Mouse (Mus musculus) lung, postnatal 0 days (tissue): ENCODE measurements around the gene Hexim1. TPM values are rescaled to one million over a fixed set of nuclear protein-coding genes. Genes with fewer than 3 reads are reported as not detected.

Experiments
- ATAC-seq: fragments of 200-750 bp; cut with Nextera tagmentation; 2 replicates; pipeline ENCODE4 v1.8.0; 2017; ENCODE audit warnings: moderate library complexity
- DNase-seq: peaks from one replicate; pipeline ENCODE4 v3.0.0-alpha.2; 2016; ENCODE audit warnings: low spot score
- H3K27ac ChIP-seq: fragments of 300-500 bp; sonication (generic); 2 replicates; pipeline ENCODE4 v1.5.1; 2014; ENCODE audit warnings: antibody characterized with exemption, mild to moderate bottlenecking, low read length, mixed read lengths
- H3K27me3 ChIP-seq: fragments of 300-500 bp; sonication (generic); replicated peaks from 2 replicates; pipeline ENCODE4 v1.6.1; 2014; ENCODE audit warnings: low read length, mixed read lengths; ENCODE audit not compliant: insufficient read depth
- H3K36me3 ChIP-seq: fragments of 300-500 bp; sonication (generic); 2 replicates; pipeline ENCODE4 v1.6.1; 2014; ENCODE audit warnings: low read length, mixed read lengths; ENCODE audit not compliant: insufficient read depth
- H3K4me1 ChIP-seq: fragments of 300-500 bp; sonication (generic); 2 replicates; pipeline ENCODE4 v1.6.1; 2014; ENCODE audit warnings: antibody characterized with exemption, low read depth, low read length, mixed read lengths; ENCODE audit not compliant: insufficient read depth
- H3K4me2 ChIP-seq: fragments of 300-500 bp; sonication (generic); replicated peaks from 2 replicates; pipeline ENCODE4 v1.6.1; 2014; ENCODE audit warnings: low read depth, mild to moderate bottlenecking, low read length, moderate library complexity, mixed read lengths
- H3K4me3 ChIP-seq: fragments of 300-500 bp; sonication (generic); 2 replicates; pipeline ENCODE4 v1.5.1; 2014; ENCODE audit warnings: low read depth, low read length
- H3K9ac ChIP-seq: fragments of 300-500 bp; sonication (generic); replicated peaks from 2 replicates; pipeline ENCODE4 v1.6.1; 2014; ENCODE audit warnings: low read depth, mild to moderate bottlenecking
- H3K9me3 ChIP-seq: fragments of 300-500 bp; sonication (generic); 2 replicates; pipeline ENCODE4 v1.6.1; 2016; ENCODE audit warnings: low read length, mixed read lengths
- CTCF ChIP-seq: IDR thresholded peaks from 2 replicates; pipeline ENCODE4 v1.5.1; 2016; ENCODE audit warnings: antibody characterized with exemption, mild to moderate bottlenecking
- EP300 ChIP-seq: IDR thresholded peaks from 2 replicates; pipeline ENCODE4 v1.6.1; 2016; ENCODE audit warnings: antibody characterized with exemption, mild to moderate bottlenecking, control low read depth
- WGBS: fragments of 180-500 bp; shearing (Covaris S2); extraction: QIAGEN DNeasy Blood & Tissue Kit; methylation state at CpG from one replicate; pipeline ENCODE4 v1.1.7; 2014; 5-methylcytosine and 5-hydroxymethylcytosine counted together
- polyA plus RNA-seq: library from polyadenylated mRNA; unstranded; fragments of >200 nt; fragmentation: Nextera tagmentation; extraction: Ambion mirVana; gene quantifications from 2 replicates; pipeline ENCODE4 v1.2.1, GENCODE M21; 2015

Gene Hexim1
- polyA plus RNA-seq, 1 experiment from 2014 or later, result 6.5 TPM

DNA sequence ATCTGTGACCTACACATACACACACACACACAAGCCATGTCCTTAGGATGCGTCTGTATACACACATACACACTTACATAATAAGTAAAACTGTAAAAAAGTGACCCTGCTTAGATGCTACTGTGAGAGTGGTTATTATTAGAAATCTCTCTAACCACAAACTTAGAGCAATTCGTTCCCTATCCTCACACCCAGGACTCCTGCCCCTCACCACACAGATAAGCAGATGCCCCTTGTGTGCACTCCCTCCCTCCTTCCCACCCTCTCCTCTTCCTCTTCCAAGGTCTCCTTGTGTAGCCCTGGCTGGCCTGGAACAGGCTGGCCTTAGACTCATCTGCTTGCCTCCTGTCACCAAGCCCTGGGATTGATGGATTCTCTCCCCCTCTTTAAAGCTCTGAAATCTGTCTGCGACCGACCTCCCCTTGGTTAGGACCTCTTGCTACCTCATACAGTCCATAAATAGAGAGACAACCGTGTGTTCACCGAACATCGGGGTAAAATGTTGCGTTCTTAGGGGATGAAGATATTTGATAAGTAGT is 20.1 kb downstream of the Hexim1 start:
- DNase-seq, result no peak
- ATAC-seq, result no peak

DNA sequence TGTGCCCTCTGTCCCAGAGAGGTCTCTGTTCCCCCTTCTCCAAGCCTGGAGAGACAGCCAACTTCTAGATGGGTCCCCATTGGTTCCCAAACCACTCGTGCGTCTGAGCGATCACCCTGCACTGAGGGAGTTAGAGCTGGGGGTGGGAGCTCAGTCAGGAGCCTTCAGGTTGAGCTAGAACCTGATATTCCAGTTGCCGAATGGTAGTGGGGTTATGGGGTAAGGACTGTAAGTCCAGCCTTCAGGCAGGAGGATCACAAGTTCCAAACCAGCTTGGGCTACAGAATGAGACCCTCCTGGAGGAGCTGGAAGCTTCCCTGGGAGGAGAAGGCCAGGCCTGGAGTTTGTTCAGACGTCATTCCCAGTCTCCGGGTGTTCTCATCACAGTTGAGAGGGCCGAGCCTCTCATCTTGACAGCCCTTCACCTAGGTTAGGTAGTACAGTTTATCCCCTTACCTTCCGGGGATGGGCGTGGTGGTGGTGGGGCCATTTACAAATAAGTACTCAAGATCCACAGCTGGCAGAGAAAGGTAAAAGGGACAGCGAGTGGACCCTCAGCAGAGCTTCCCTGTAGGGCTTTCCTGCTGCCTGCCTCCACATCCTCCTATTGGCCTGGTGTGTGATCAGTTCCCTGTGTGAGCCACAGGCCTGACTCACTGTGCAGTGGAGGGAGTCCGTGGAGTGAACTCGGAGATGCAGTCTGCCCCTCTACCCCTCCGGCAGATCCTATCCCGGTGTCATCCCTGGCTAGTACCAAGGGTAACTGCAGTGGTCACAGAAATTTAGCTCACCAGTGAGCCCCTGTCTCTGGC is 24.1 kb downstream of the Hexim1 start:
- Histone ChIP-seq H3K27ac (peak overlapping the region; percentile 86), H3K4me1 (peaks cover 18% of the 10 kb centered on the region; the same call in 1 of the 2 replicates), H3K27me3 (no peaks in the 10 kb centered on the region), H3K9ac (peak overlapping the region; percentile 1; the same call in 1 of the 2 replicates), H3K4me2 (no peak overlapping the region), H3K4me3 (no peak overlapping the region), H3K9me3 (no peaks in the 10 kb centered on the region), H3K36me3 (no peaks in the 10 kb centered on the region; the same call in 1 of the 2 replicates)
- ATAC-seq, result no peak
- TF ChIP-seq CTCF, result no peak
- TF ChIP-seq EP300, result no peak
- WGBS, result 73% methylated on average over 14 of the region's 14 CpGs
- no peak for DNase-seq

More for the DNA sequence above, 20.1 kb downstream of the Hexim1 start:
- H3K4me1 ChIP-seq, result peaks cover 21% of the 10 kb centered on the region
- no peak overlapping the region for H3K4me3 ChIP-seq
- no peaks in the 10 kb centered on the region; the same call in 1 of the 2 replicates for H3K36me3 ChIP-seq
- no peaks in the 10 kb centered on the region for H3K9me3 ChIP-seq
- no peak overlapping the region for H3K9ac ChIP-seq
- no peak for TF ChIP-seq EP300
- TF ChIP-seq CTCF, result no peak
- no peak overlapping the region for H3K4me2 ChIP-seq
- WGBS, result 76% methylated on average over 8 of the region's 8 CpGs
- H3K27ac ChIP-seq, result no peak overlapping the region
- H3K27me3 ChIP-seq, result no peaks in the 10 kb centered on the region

DNA sequence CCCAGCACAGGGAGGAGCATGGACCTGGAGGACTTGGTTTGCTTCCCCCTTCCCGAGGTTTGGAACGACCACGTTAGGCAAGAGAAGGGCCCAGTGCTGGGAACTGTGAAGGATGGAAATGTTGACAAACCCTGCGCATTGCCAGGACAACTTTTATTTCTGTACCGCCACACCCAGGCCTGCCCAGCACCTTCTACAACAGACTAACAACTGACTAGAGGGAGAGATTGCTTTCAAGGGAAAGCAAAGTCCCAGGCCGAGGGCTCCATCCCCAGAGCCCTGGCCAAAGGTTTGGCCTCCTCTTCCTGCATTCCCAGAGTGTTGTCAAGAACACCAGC is 24.7 kb downstream of the Hexim1 start:
- WGBS, result 30% methylated on average over 6 of the region's 6 CpGs
- peak; percentile 17 for ATAC-seq

DNA sequence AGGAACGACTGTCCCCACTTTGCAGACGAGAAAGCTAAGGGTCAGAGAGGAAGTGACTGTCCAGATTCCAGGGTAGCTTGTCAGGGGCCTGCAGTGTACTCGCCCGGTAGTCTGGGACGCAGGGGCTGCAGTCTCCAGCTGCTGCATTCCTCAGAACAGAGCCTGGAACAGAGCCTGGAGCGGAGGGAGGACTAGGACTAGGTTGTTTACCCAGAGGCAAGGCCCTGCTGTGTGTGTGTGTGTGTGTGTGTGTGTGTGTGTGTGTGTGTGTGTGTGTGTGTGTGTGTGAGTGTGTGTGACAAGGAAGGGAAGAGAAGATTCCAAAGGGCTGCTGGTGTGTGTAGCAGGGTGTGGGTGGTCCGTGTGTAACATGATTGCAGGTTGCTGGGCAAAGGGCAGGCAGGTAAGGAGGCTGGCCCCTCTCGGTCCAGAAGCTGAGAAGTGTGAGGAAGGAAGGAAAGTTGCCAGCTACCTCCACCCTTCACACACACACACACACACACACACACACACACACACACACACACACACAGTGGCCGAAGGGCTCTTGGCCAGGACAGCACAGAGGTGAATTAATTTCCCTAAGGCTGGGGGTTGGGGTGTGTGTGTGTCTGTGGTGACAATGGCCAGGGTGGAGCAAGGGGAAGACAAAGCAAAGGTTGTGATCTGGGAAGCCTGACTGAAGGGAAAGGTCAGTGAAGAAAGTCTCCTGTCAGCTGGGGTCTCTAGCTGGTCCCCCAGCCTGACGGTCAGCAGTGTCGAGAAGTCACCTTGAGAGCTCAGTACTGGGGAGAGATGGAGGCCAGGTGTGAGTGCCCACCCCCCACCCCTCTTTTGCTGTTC is 25.3 kb downstream of the Hexim1 start:
- Histone ChIP-seq H3K9ac (no peak overlapping the region), H3K27ac (peak overlapping the region; percentile 86), H3K9me3 (no peaks in the 10 kb centered on the region), H3K36me3 (no peaks in the 10 kb centered on the region; the same call in 1 of the 2 replicates), H3K27me3 (no peaks in the 10 kb centered on the region), H3K4me1 (peaks cover 18% of the 10 kb centered on the region; the same call in 1 of the 2 replicates), H3K4me2 (no peak overlapping the region), H3K4me3 (no peak overlapping the region)
- ATAC-seq (peak; percentile 70), DNase-seq (peak; percentile 86)
- TF ChIP-seq EP300, result 0 out of 2 replicates have a peak, but pooled peaks have one; percentile 6
- TF ChIP-seq CTCF, result no peak
- WGBS, result 13% methylated on average over 10 of the region's 11 CpGs

More for the DNA sequence above, 24.7 kb downstream of the Hexim1 start:
- Histone ChIP-seq H3K27me3 (no peaks in the 10 kb centered on the region), H3K36me3 (no peaks in the 10 kb centered on the region; the same call in 1 of the 2 replicates), H3K9me3 (no peaks in the 10 kb centered on the region), H3K4me3 (no peak overlapping the region), H3K9ac (0 out of 2 replicates have a peak overlapping the region, but pooled peaks have one; percentile 1), H3K4me2 (no peak overlapping the region), H3K27ac (peak overlapping the region; percentile 86), H3K4me1 (peaks cover 18% of the 10 kb centered on the region; the same call in 1 of the 2 replicates)
- TF ChIP-seq EP300, result no peak; the same call in 1 of the 2 replicates
- no peak for TF ChIP-seq CTCF
- DNase-seq, result peak; percentile 58

DNA sequence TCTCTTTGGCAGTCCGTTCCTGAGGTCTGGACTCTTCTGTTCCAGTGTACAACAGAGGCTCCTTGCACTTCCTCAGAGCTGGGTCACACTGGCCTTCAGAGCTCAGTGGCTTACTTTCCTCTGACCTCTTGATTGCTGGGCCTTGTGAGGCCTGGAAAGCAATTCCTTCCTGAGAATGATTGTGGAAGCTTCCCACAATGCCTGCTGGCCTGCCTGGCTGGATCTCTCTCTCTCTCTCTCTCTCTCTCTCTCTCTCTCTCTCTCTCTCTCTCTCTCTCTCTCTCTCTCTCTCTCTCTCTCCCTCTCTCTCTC is 25.9 kb downstream of the Hexim1 start:
- peaks cover 18% of the 10 kb centered on the region; the same call in 1 of the 2 replicates for H3K4me1 ChIP-seq
- peak overlapping the region; percentile 36; the same call in 1 of the 2 replicates for H3K4me2 ChIP-seq
- TF ChIP-seq EP300, result no peak
- TF ChIP-seq CTCF, result no peak
- H3K9me3 ChIP-seq, result no peaks in the 10 kb centered on the region
- peak; percentile 33 for DNase-seq
- H3K4me3 ChIP-seq, result no peak overlapping the region
- no peaks in the 10 kb centered on the region; the same call in 1 of the 2 replicates for H3K36me3 ChIP-seq
- WGBS, result 20% methylated on average over 1 of the region's 1 CpGs
- no peak overlapping the region for H3K9ac ChIP-seq
- H3K27me3 ChIP-seq, result no peaks in the 10 kb centered on the region
- peak; percentile 19; the same call in 1 of the 2 replicates for ATAC-seq
- H3K27ac ChIP-seq, result peak overlapping the region; percentile 86
